Mouse (Mus musculus) heart, adult 8-10 months (tissue): ENCODE measurements around the gene Kcnip1. TPM values are rescaled to one million over a fixed set of nuclear protein-coding genes. Genes with fewer than 3 reads are reported as not detected.

Source experiments
- DNase-seq: peaks from one replicate; pipeline ENCODE4 v3.0.0; 2022; ENCODE audit warnings: low spot score
- total RNA-seq, 4 experiments: library from RNA; stranded (reverse); gene quantifications; 2 replicates each; pipeline ENCODE4 v1.2.4; 2022

The Kcnip1 gene
- total RNA-seq, 4 experiments from 2014 or later: 0.11 to 0.35 (median 0.17) TPM; not detected in 1

DNA sequence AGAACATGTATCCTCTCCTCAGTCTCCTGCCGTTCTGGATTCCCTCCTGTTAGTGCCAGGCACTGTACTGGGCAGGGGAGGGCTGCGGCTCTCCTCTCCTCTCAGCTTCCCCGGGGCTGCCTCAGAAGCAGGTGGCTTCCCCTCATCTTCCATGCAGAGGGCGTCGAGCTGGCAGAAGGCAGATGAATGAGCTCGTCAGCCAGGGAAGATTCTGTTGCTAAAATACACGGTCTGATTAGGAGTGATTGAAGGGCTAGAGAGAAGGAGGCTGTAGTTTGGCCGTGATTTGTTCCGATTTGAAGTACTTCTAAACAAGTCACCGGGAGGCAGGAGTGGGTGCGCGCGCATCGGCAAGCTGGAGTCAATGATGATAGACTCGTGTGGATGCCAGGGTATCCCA lies 236.3 kb downstream of the Kcnip1 start:
- DNase-seq: no peak

DNA sequence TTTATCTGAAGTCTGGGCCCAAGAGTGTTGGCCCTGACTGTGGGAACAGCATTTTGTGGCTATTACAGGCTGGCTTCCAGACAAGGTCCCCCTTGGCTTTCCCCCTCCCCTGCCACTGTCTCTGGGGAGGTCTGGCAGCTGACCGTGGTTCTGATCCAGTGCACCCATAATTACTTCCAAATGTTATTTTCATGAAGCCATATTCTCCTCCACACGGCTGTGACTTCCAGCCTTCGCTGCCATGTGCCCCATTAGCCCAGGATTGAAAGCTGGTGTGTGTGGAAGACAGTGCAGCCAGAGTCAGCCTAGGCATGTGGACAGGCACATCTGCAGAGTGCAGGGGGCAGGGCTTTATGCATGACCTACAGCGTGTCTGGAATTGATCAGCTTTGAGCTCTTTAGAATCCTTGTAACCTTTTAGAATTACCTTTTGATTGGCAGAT lies 240.5 kb downstream of the Kcnip1 start:
- DNase-seq: no peak

DNA sequence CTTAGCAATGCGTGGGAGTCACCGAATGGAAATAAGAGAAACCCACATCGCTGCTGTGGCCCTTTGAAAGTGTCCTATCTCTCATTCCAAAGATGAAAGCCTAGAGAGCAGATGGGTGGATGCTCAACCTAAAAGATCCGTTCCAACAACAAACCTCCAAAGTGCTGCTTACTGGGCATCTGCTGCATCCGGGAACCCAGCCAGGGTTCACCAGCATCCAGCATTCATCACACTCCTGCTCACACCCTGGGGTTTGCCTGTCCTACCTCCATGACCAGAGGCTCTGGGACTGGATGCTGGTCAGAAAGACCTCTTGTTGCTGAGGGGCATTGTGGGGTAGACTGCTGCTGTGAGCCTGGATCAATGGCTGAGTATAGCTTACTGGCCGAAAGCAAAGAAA lies 241.4 kb downstream of the Kcnip1 start:
- no peak for DNase-seq

DNA sequence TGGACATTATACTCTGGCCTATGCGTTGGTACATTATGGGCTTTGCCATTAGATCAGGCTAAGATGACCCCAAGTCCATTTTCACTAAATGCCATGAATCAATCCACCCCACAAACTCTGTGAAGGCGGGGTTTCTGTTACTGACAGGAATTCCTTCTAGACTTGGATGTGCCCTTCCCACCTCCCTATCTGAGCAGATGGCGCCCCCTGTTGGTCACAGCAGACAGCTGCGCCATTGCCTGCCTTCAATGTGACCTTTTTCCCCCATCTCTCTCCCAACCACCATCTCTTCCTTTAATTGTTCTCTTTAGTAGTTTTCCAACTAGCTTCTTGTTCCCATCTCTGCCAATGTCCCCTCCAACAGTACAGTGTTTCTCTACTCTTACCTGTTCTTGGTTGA lies 243.0 kb downstream of the Kcnip1 start:
- DNase-seq: no peak

DNA sequence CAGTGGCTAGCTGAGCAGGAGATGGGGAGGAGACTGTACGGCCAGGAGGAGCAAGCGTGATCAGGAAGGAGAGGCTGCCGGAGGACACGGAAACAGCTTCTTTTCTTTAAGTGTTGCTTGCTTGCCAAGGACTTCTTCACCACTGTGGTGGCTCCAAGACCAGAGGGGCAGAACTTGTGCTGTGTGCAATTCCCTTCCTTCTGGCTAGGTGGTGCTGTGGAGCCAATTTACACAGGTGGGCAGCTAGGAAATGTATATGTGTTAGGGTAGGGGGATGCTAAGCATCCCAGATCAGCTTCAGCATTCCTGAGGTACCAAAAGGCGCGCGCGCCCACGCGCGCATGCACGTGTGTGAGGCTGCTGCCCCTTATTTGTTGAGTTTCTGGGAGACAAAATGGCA lies 243.5 kb downstream of the Kcnip1 start:
- no peak for DNase-seq

DNA sequence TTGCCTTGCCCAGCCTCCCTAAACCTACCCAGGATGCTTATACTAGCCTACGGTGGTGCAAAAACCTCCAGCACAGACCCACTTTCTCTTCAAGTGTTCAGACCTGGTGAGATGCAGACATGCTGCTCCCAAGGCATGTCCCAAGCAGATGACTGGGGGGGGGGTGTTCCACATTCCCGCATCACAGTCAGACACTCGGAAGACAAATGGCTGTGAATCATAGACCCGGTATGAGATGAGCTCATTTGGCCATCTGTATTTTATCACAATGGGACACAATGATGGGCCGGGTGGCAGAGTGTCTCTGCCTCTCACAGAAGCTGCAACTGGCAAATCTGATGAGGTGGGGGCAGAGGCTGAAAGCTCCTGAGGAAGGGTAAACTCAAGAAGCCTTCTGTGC lies 244.2 kb downstream of the Kcnip1 start:
- no peak for DNase-seq

DNA sequence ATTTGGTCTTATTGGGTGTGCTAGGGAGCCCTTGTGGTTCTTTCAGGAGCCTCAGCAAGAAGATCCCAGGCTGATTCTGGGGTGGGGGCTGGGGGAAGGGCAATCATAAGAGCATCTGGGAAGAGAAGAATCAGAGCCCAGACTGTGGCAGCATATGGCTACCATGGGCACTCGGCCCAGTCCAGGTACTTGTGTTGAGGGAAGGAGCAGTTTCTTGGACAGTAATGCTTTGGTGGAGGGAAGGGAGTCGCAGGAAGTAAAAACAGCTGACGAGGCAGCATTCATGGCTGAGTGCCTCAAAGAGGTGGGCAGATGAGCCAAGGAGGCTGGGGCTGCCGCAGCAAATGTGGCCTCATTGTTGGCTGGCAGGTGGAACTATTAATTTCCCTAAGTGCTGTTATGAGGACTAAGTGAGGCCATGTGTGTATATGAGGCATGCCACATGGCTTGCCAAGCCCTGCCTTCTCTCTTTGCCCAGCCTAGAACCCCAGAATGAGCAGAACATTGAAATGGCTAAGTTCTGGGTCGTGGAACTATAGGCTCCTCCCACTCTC lies 245.5 kb downstream of the Kcnip1 start:
- no peak for DNase-seq

DNA sequence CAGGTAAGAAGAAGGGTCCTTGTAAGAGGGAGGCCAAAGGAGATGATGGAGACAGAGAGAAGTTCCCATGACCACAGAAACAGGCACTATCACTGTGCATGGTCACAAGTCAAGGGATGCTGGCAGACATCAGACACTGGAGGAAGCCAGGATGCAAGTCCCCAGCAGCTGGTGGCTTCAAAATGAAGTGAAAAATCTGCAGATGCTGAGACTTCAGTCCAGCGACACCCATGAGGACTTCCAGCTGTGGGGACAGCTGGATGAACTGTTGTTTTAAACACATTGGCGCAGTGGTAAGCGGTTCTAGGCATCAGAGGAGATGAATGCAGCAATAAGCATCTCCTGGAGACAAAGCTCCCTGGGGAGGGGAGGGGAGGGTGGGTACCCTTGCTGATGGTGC lies 246.6 kb downstream of the Kcnip1 start:
- peak; percentile 48 for DNase-seq

DNA sequence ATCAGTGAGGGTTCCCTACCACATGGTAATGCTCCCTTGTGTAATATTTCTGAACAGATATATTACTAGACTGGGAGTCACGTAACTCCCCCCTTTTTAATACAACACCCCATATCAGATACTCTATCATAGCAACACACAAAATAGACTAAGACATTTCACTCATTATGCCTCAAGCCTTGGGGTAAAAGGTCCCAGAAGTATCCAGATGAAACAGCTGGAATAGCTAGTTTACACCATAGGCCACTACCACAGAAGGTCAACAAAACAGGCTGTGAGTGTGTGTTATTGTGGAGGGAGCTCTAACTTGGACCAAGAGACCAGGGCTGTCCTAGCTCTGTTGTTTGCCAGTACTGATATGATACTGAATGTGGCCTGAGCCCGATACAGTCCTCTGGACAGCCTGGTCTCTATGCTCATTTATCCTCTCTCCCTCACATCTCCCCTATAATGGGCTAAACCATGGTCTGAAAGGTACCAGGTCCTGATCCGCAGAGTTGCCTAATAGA lies 247.1 kb downstream of the Kcnip1 start:
- DNase-seq: no peak

DNA sequence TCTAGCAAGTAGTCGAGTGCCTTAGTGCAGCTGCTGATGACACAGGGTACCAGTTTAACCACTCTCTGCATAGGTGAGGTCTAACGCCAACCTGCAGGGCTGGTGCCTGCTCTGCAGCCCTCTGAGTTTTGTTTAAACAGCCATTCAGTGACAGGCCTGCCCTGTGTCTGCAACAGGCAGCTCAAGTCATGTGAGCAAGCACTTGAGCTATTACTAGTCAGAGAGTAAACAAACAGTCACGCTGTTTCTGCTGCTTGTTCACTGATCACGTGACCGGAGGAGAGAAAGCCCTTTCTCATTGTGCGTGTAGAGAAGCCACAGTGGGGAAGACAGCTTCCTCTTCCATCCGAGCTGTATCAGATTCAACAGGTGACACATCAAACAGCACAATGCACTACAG lies 248.5 kb downstream of the Kcnip1 start:
- DNase-seq: no peak

DNA sequence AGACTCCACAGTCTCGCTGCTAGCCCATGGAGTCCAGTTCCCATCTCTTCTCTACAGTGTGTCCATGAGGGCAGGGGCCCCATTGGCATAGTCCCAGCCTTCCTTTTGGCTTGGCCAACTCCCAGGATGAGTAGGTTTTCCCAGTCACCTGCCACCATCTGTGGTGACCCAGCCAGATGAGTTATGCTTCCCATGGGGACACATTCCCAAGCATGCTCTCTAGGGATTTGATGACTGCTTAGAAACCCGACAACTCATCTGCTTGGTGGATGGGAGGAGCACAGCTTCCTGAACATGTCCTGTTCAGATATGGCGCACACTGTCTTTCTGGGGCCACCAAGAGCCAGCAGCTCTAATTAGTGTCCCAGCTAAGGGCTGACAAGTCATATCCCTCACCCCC lies 252.8 kb downstream of the Kcnip1 start:
- DNase-seq: no peak

DNA sequence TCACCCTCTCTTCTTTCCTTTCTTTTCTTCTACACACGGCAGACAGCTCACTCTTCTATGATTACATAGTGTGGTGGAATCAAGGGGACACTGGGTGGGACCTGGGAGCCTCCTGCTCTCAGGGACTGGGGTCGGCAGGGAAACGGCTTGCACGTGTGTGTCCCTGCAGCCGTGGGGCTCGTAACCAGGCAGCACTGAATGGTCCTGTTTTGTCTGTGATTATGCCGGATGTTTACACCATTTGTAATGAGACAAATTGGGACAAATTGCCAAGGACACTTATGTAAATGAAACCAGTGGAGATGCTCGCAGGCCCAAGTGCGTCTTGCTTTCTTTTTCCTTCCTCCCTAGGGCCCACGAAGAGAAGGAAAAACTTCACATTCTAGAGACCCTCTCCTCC lies 256.5 kb downstream of the Kcnip1 start:
- DNase-seq: peak; percentile 21

DNA sequence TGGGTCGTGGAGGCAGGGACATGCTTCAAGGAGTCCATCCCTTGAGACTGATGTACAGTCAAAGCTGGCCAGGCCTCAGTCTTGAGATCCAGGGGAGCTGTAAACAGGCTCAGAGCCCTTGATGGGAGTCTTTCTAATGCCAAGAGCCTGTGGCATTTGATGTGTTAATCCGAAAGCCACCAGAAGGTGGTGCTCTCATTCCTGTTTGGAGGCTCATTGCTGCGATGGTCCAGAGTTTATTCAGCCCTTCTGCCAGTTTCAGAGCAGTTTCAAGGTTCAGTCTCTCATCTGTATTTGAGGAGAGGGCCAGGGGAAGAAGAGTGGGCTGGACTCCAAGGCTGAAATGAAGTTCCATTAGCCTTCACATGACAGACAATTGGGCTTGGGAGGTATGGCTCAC lies 259.7 kb downstream of the Kcnip1 start:
- DNase-seq: peak; percentile 56

DNA sequence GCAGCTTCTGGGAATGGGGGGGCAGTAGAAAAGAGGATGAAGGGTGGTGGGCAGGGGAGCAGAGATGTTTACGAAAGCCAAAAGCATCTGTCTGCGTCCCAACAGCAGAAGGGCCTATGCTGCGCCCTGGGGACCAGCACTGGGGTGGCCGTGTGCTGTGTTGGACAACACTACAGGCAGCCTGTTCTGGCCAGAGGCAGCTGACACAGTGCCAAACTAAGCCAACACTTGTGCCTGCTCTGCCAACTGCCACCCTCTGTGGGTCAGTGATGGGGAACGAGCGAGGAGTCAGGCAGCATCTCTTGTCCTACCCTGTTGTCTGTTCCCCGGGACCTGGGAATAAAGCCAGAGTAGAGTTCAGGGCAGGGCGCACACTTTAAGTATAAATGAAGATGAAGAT lies 260.6 kb downstream of the Kcnip1 start:
- no peak for DNase-seq

DNA sequence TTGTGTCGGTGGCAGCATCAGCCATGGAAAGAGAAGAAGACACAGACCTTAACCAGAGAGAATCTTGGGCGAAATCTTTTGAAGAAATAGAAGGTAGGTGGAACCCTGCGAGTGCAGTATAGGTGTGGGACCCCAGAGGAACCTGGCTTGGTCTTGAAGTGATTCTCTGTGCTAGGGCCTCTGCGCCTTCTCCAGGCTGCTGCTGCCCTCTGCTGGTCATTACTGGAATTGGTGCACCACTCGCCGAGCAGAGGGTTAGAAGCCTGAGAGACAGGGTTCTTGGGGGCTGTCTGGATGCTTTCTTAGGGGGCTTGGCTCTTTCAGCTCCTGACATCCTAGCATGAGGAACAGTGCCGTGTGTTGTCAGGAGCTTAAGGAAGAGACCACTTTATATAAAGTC lies 271.7 kb downstream of the Kcnip1 start:
- DNase-seq: peak; percentile 16

DNA sequence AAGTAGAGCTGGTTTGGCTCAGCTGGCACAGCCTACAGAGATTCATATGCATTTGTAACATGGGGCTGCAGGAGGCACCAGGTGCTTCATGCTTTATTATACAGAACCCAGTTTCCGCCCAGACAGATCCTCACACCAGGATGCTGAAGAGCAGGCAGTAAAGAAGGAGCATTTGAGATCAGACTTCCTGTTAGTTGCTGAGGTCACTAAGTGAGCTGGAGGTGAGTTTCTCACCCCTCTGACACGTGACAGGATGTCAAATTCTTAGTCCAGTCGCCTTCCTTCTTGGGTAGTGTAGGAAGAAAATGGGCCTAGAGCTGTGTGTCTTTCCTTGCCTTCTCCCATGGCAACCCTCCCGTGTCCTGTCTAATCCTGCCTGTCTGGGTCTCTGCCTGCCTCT lies 286.2 kb downstream of the Kcnip1 start:
- no peak for DNase-seq

DNA sequence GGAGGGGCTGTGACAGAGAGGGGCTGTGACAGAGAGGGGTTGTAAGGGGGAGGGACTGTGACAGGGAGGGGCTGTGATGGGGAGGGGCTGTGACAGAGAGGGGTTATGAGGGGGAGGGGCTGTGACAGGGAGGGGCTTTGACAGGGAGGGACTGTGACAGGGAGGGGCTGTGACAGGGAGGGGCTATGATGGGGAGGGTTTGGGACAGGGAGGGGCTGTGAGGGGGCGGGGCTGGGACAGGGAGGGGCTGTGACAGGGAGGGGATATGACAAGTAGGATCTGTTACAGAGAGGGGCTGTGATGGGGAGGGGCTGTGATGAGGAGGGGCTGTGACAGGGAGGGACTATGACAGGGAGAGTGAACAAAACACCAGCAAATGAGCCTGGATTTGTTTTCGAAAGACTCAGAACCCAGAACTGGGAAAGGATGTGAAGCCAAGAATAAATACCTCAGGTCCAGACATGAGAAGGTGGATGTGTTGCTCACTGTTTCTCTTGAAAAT lies 290.9 kb downstream of the Kcnip1 start:
- no peak for DNase-seq

DNA sequence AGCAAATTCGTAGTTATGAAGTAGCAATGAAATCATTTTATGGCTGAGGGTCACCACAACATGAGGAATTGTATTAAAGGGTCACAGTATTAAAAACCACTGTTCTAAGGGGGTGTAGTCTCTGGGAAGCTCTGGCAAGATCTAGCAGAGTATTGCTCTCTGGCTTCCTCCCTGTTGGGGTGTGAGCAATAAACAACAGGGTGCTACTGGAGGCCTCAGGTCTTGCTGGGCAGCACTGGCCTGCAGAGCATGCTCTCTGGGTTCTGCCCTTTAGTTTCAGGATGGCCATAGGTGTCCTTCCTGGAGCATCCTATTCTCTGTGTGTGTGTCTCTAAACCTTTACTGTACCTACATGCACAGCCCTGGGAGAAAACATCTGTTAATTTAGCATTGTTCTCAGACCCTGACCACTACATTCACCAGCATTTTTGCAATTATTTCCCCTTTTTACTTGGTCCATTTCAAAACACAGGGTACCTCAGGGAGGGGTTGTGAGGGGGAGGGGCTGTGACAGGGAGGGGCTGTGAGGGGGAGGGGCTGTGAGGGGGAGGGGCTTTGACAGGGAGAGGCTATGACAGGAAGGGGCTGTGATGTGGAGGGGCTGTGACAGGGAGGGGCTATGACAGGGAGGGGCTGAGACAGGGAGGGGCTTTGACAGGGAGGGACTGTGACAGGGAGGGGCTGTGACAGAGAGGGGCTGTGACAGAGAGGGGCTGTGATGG lies 291.6 kb downstream of the Kcnip1 start:
- DNase-seq: no peak

DNA sequence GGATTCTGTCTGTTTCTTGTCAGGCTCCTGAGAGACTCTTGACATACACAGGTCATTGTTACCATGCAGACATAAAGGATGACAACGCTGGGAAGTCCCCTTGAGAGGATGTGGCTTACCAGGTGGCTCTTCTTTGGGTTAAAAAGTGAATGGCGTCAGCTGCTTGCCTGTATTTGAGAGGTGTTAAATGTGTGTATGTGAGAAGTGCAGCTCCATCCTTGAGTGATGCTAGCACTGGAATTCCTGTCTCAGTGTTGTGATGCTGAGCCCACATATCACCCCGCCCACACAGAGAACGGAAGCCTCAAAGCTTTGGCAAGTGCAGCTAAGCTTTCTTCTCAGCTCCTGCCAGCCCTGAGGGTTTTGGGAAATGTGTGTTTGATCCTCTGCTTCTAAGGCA lies 292.2 kb downstream of the Kcnip1 start:
- no peak for DNase-seq

DNA sequence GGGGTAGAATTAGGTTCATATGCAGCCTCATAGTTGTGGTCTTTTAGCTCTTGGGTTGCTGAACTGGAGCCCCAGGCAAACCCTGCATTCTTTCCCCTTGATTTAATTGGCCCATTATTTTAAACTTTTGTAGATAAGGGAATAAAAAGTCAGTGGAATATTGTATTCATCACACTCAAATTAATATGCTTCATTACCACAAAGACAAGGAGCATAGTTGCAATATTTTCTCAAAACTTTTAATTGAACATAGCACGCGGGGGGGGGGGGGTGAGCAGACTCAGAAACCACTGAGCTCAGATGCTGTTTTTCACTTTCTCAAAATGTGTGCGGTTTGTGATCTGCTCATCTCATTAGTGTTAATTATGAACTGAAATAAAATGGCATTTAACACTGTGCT lies 302.8 kb downstream of the Kcnip1 start:
- DNase-seq: no peak

DNA sequence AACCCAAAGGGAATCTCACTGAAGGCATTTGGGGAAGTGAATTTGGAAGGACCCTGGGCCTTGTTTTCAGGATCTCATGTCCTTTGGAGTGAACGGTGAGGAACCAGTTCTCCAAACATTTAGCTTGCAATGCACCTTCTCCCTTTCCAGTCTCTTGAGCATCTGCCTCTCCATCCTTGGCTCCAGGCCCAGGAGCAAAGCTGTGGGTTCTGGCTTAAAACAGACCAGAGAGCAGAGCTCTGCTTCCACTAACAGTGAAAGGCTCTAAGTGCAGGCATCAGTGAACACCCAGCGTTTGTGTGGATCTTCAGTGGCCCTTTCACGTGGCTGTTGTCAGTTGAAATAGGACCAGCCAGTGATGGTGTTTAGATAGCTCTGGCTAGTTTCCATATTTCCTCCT lies 307.0 kb downstream of the Kcnip1 start:
- DNase-seq: no peak

DNA sequence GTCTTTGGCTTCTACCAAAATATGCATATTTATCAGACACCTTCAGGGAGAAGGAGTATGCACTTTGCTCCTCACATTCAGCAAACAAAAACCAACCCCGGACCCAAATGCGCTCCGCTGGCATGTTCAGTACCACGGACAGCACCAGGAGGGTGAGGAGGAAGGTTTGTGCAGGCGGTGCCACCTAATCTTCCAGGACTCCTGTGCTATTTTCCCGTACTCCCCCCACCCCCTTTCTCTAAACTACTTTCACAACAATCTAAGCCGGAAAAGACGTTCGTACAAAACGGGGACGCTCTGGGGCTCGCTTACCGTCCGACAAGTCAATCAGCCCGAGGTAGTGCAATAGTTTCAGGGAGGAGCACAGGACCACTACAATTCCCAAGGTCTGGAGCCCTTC lies 312.8 kb downstream of the Kcnip1 start:
- no peak for DNase-seq
